Mouse (Mus musculus) testis, postnatal 14 days (tissue): ENCODE measurements around the gene Dpep3.
A peak's percentile ranks its signal among the peaks of the same experiment; 100 is the strongest.

ENCODE experiments used
- DNase-seq: peaks from one replicate; pipeline ENCODE4 v3.0.0; 2021; ENCODE audit warnings: low spot score

Dpep3 gene

DNA sequence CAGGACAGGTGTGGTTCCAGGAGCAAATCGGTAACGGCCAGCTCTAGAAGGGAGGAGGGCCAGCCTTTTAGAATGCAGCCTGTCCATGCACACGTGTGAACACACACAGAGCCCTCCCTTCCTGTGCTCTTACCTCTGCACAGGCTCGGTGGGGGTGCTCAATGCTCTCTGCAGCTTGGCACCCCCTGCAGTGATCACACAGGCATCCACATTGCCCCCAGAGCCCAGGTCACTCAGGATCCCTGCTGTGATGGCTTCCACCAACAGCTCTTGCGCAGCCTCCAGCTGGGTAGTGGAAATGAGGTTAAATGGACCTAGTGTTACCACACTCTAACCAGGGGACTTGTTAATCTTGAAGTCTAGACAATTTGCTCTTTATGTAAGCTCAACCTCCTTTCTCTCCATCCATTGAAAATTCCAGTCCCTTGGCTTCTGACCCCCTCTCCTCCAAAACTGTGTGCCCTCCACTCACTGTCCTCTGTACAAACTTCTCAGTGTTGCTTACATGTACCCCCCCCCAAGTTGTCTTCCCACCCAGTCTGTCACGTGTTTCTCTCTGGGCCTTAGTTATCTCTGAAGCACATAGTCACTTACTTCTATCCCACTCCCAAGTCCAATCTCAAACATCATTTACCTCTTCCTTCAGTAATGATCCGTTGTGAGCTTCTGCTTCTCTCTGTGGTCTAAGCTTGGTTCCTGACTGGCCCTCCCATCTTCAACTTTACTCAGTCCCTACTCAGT lies 43.2 kb downstream of the Dpep3 start:
- DNase-seq, result no peak

DNA sequence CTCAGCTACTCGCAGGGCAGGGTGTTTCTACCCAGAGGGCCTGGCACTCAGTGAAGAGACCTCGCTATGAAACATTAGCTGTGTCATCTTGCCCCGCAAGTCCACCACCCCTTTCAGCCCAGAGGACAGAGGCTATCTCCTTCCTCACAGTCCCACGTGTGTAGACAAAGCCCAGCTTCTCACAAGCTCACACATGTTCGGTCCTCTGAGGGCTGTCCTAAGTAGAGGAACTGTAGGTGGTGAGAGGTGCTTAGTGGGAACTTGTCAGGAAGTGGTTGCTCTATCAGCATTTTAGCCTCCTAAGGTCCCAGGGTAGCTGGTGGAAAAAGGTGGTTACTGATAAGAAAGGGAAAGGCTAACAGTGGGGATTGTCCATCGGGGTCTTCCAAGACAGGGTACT lies 44.1 kb downstream of the Dpep3 start:
- no peak for DNase-seq

DNA sequence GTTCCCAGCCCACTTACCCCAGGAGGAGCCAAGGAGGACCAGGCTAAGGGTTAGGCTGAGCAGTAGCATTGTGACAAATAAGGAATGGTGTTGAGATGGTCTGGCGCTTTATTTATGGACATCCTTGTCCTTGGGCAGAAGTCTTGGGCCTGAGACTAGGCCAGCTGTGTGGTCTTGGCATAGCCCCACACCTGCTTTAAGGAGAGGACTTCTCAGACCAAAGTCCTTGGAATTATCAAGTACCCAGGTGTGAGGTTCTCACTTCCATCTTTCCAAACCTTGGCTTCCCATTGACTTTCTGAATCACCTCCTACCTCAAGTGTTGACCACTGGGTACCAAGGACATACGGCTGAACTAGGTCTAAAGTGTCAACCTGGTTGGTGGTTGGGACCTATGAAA lies 45.5 kb downstream of the Dpep3 start, which contains the start of gene Ctrl:
Gene Ctrl (minus strand): TSS at position 101 of the 400 bp plus-strand sequence.
- DNase-seq, result no peak

DNA sequence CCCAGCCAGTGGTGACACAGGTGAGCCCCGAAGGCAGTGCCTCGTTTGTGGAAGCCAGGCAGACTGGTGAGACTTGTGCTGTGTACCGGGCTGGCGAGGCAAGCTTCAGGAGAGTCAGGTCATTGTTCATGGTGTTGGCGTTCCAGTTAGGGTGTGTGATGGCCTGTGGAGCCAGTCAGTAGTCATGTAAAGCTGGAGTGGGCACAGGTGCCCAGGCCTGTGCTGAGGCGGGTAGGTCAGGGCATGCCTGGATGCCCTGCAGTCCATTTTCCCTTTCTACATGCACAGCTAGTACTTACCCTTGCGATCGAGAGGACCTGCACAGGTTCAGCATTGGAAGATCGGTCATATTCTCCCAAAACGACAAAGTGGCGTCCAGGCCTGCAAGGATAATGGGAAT lies 46.7 kb downstream of the Dpep3 start:
- no peak for DNase-seq

DNA sequence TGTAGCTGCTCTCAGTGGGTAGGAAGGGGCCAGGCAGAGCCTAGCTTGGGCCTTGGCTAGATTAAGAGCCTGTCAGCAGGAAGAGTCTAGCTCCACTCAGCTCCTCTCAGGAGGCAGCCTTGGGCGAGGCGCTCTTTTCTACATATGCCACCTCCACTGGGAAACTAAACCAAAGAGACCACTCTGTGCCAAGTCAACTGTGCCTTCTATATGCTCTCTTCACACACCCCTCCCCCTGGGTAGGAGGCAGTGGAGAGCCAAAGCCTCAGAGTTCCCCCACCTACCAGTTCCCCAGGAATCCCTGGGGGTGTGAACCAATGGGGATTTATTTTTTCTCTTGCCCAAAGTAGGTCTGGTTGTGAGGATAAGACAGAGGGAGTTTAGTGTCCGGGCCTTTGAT lies 48.0 kb downstream of the Dpep3 start:
- DNase-seq, result peak; percentile 7

DNA sequence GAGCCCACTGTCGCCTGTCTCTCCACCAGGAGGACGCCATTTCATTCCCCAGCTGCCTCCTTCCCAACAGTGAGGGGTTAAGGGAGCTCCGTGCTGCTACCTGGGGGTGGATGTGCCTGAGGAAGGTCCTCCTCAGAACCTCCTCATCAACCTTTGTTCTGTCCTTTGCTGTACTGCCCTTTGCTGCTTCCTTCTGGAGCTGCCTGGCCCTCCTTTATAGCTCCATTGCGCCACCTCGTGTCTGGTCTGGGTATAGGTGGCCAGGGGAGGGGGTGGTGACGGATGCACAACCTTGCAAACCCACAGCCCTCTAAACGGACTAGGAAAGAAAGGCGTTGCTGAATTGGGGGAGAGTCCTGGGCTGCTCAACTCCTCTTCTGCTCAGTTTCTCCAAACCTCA lies 48.6 kb downstream of the Dpep3 start:
- DNase-seq, result peak; percentile 60

DNA sequence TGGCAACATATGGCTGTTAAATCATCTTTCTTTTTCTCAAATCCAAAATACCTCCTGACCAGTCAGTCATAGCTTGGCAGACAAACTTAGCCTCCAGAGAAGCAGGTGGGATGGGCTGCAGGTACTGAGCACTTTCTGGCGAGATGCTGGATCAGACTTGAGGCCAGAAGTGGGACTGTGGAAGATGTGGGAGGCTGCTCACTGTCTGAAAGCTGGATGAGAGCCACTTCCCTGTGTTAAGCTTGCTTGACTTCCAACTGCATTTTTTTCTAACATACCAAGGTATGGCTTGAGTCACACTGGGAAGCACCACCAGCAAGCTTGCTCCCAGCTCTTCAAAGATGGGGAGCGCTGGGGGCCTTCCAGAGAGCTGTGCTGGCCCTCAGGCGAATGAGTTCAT lies 54.1 kb downstream of the Dpep3 start:
- no peak for DNase-seq
